Mouse (Mus musculus): ENCODE measurements at regions not wholly inside any gene's neighbourhood (a gene's known extent, or its start where the extent isn't known, plus 50 kb on each side); places are given as distances from the start of the nearest gene placed in this dataset.

- DNase-seq (ENCODE audit: low spot score in 2 of 2) = peak; percentile 21 to 41
Observed at GRCm38 (mm10) chr5:70252061-70252620, 590.3 kb downstream of the Gabrg1 start.
